Mouse (Mus musculus) intestine, embryonic 15.5 days (tissue): ENCODE results near the gene P2ry6. TPM values are rescaled to one million over a fixed set of nuclear protein-coding genes. Genes with fewer than 3 reads are reported as not detected.
A peak's percentile ranks its signal among the peaks of the same experiment; 100 is the strongest.

Experiments
- ATAC-seq: fragments of 200-750 bp; cut with Nextera tagmentation; 2 replicates; pipeline ENCODE4 v1.8.0; 2017; ENCODE audit warnings: moderate TSS enrichment, moderate library complexity
- H3K27ac ChIP-seq: fragments of 300-500 bp; sonication (generic); 2 replicates; pipeline ENCODE4 v1.5.1; 2015; ENCODE audit warnings: mild to moderate bottlenecking, inconsistent platforms
- H3K27me3 ChIP-seq: fragments of 300-500 bp; sonication (generic); replicated peaks from 2 replicates; pipeline ENCODE4 v1.6.1; 2015; ENCODE audit warnings: inconsistent platforms
- H3K36me3 ChIP-seq: fragments of 300-500 bp; sonication (generic); 2 replicates; pipeline ENCODE4 v1.6.1; 2015; ENCODE audit warnings: inconsistent platforms
- H3K4me1 ChIP-seq: fragments of 300-500 bp; sonication (generic); replicated peaks from 2 replicates; pipeline ENCODE4 v1.6.1; 2015; ENCODE audit warnings: inconsistent platforms
- H3K4me2 ChIP-seq: fragments of 300-500 bp; sonication (generic); replicated peaks from 2 replicates; pipeline ENCODE4 v1.6.1; 2015; ENCODE audit warnings: mild to moderate bottlenecking, inconsistent platforms
- H3K4me3 ChIP-seq: fragments of 300-500 bp; sonication (generic); replicated peaks from 2 replicates; pipeline ENCODE4 v1.5.1; 2015; ENCODE audit warnings: inconsistent platforms
- H3K9ac ChIP-seq: fragments of 300-500 bp; sonication (generic); 2 replicates; pipeline ENCODE4 v1.6.1; 2015; ENCODE audit warnings: inconsistent platforms
- H3K9me3 ChIP-seq: fragments of 300-500 bp; sonication (generic); 2 replicates; pipeline ENCODE4 v1.6.1; 2016; ENCODE audit warnings: inconsistent platforms
- WGBS: fragments of 180-500 bp; shearing (Covaris S2); methylation state at CpG from one replicate; pipeline ENCODE4 v1.1.7; 2015; 5-methylcytosine and 5-hydroxymethylcytosine counted together
- polyA plus RNA-seq: library from polyadenylated mRNA; unstranded; fragments of >200 nt; fragmentation: Nextera tagmentation; extraction: Ambion mirVana; gene quantifications from 2 replicates; pipeline ENCODE4 v1.2.1, GENCODE M21; 2015

P2ry6 gene
- polyA plus RNA-seq, 1 experiment from 2014 or later = 10.4 TPM

DNA sequence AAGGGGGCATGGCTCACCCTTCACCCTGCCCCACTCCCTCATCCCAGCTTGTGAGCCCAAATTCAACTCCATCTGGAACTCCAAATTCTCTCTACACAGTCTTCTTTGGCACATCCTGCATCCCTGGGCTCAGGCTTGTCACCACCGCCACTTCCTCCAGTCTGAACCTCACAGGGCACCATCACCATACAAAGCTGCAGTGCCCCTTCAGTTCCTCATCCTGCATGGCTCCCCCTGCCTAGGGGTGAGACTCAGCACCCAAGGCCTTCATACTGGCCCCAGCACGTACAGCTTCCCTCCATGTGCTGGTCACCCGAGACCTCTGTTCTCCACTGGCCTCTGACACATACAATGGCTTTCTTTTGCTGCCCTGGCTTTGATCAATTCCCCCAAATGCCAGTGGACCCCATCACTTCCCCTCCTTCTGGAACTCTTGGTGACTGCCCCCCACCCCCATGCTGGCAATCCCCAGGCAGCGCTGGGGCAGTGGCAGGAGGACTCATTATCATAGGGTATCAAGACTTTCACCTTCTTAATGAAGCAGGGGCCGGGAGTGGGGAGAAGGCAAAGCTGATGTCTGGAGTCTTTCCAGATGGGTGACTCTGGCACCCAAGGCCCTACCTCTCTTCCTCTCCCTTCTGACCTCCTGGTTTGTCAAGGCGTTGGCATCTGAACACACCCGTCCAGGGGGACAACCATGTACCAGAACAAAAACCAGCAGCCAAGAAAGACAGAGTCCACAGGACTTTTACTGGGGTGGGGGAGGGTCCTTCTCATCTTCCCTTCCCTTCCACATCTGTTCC lies 55.2 kb downstream of the P2ry6 start:
- no peaks in the 10 kb centered on the region for H3K27me3 ChIP-seq
- H3K36me3 ChIP-seq = peaks cover 9% of the 10 kb centered on the region
- H3K4me2 ChIP-seq = peak overlapping the region; percentile 45; the same call in 1 of the 2 replicates
- no peak overlapping the region for H3K9ac ChIP-seq
- H3K27ac ChIP-seq = peak overlapping the region; percentile 74
- ATAC-seq = no peak
- 36% methylated on average over 7 of the region's 7 CpGs for WGBS
- no peaks in the 10 kb centered on the region for H3K9me3 ChIP-seq
- no peak overlapping the region for H3K4me3 ChIP-seq
- peaks cover 79% of the 10 kb centered on the region for H3K4me1 ChIP-seq

GRCm38 (mm10) chr7:100918176-100918575 lies 56.3 kb downstream of the P2ry6 start:
- peak; percentile 19 for ATAC-seq
- WGBS = 14% methylated on average over 9 of the region's 9 CpGs
- Histone ChIP-seq H3K9me3 (no peaks in the 10 kb centered on the region), H3K27ac (peak overlapping the region; percentile 74), H3K36me3 (peaks cover 9% of the 10 kb centered on the region), H3K27me3 (no peaks in the 10 kb centered on the region), H3K4me3 (no peak overlapping the region), H3K4me2 (peak overlapping the region; percentile 45), H3K4me1 (peaks cover 68% of the 10 kb centered on the region), H3K9ac (no peak overlapping the region)

DNA sequence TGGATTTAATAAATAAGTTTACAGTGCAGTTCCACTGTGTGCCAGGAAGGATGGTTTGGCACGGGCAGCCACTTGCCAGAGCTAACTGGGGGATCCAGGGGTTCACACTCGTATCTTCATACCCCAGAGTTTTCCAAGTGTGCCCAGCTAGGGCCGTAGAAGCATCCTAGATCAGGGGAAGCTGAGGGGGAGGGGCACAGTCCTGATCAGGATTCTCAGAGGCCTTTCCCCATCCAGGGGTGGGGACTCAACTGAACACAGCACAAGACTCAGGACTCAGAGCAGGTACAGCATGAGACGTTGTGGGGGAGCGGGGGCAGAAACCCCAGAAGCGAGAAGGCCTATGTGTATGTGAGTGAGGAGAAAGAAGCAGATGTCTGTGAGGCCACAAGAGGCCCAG lies 56.7 kb downstream of the P2ry6 start:
- Histone ChIP-seq H3K36me3 (peaks cover 9% of the 10 kb centered on the region), H3K4me2 (peak overlapping the region; percentile 45), H3K4me1 (peaks cover 64% of the 10 kb centered on the region), H3K9ac (peak overlapping the region; percentile 23; the same call in 1 of the 2 replicates), H3K9me3 (no peaks in the 10 kb centered on the region), H3K27ac (peak overlapping the region; percentile 74), H3K27me3 (no peaks in the 10 kb centered on the region), H3K4me3 (no peak overlapping the region)
- ATAC-seq = peak; percentile 11; the same call in 1 of the 2 replicates
- WGBS = 47% methylated on average over 6 of the region's 6 CpGs

DNA sequence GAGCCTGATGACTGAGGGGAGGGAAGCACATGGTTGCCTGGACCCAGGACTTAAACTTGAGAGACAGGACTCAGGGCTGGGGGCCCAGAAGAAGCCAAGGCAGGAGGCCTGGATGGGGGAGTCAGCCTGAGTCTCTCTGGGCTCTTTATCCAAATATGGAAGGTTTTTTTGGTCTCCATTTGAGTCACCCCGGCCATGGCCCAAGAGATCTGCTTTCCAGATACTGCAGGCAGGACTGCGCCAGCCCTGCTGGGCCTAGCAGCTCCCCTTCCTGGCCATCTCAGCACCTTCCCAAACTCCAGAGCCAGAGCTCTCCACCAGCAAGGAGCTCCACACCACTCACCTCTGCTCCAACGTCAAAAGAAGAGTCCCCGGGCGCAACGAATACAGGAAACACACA lies 57.9 kb downstream of the P2ry6 start:
- Histone ChIP-seq H3K9ac (no peak overlapping the region), H3K27ac (peak overlapping the region; percentile 66), H3K9me3 (no peaks in the 10 kb centered on the region), H3K4me3 (no peak overlapping the region), H3K4me2 (peak overlapping the region; percentile 19; the same call in 1 of the 2 replicates), H3K36me3 (no peaks in the 10 kb centered on the region), H3K27me3 (no peaks in the 10 kb centered on the region), H3K4me1 (peaks cover 64% of the 10 kb centered on the region)
- no peak for ATAC-seq
- WGBS = 60% methylated on average over 6 of the region's 6 CpGs

GRCm38 (mm10) chr7:100915204-100915603 lies 59.2 kb downstream of the P2ry6 start:
- ATAC-seq = no peak
- H3K4me1 ChIP-seq = peaks cover 71% of the 10 kb centered on the region
- no peak overlapping the region for H3K4me3 ChIP-seq
- H3K9me3 ChIP-seq = no peaks in the 10 kb centered on the region
- no peaks in the 10 kb centered on the region for H3K27me3 ChIP-seq
- no peaks in the 10 kb centered on the region for H3K36me3 ChIP-seq
- no peak overlapping the region for H3K4me2 ChIP-seq
- peak overlapping the region; percentile 3; the same call in 1 of the 2 replicates for H3K27ac ChIP-seq
- no peak overlapping the region for H3K9ac ChIP-seq
- WGBS = 78% methylated on average over 5 of the region's 5 CpGs

GRCm38 (mm10) chr7:100911791-100912190 lies 62.7 kb downstream of the P2ry6 start:
- Histone ChIP-seq H3K36me3 (no peaks in the 10 kb centered on the region), H3K4me1 (peaks cover 62% of the 10 kb centered on the region), H3K4me3 (no peak overlapping the region), H3K27ac (peak overlapping the region; percentile 28; the same call in 1 of the 2 replicates), H3K9ac (no peak overlapping the region; the same call in 1 of the 2 replicates), H3K27me3 (no peaks in the 10 kb centered on the region), H3K9me3 (no peaks in the 10 kb centered on the region), H3K4me2 (peak overlapping the region; percentile 33; the same call in 1 of the 2 replicates)
- WGBS = 29% methylated on average over 9 of the region's 9 CpGs
- ATAC-seq = no peak

DNA sequence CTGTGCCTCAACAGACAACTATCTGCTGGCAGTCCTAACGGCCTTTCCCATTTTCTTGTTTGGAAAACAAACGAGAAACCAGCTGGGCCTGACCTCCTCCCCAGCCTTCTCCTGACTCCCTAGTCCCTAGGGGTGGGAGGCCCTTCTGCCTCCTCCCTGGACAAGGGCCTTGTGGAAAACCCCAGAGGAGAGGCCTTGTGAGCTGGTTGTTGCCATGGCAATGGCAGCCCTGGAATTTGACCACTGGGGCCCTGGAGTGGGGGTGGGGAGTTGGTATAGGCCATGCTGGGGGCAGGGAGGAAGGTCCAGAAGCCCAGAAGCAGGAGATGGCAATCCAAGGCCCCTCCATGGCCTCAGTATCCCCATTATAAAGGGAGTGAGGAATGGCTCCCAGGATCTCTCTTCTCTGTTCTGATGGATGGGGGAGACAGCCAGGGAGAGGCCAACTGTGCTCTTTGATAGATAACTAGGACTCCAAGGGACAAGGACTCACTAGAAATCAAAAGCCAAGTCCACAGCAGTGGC lies 63.1 kb downstream of the P2ry6 start:
- H3K4me2 ChIP-seq = peak overlapping the region; percentile 33
- no peaks in the 10 kb centered on the region for H3K9me3 ChIP-seq
- peaks cover 57% of the 10 kb centered on the region for H3K4me1 ChIP-seq
- no peak overlapping the region; the same call in 1 of the 2 replicates for H3K9ac ChIP-seq
- 10% methylated on average over 2 of the region's 2 CpGs for WGBS
- H3K4me3 ChIP-seq = no peak overlapping the region
- peak; percentile 52 for ATAC-seq
- no peaks in the 10 kb centered on the region for H3K27me3 ChIP-seq
- H3K27ac ChIP-seq = peak overlapping the region; percentile 28; the same call in 1 of the 2 replicates
- no peaks in the 10 kb centered on the region for H3K36me3 ChIP-seq

DNA sequence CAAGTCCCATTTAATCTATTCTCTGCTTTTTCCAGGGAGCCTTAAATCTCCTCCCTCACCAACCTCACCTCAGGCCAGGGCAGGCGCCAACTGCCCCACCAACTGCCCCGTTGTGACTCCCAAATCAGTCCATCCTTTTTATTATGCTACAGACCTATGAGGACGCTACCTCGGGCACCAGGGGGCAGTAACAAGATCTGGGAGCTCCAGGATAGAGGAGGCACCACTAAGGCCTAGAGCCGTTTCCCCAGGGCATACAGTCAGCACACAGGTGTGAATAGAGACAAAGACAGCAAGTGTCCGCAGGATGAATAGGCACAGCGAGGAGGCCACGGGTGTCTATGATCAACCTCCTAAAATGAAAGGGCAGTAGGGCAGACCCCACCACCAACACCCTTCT lies 65.9 kb downstream of the P2ry6 start:
- 0 out of 2 replicates have a peak, but pooled peaks have one; percentile 24 for ATAC-seq
- Histone ChIP-seq H3K36me3 (no peaks in the 10 kb centered on the region), H3K4me3 (no peak overlapping the region), H3K27ac (0 out of 2 replicates have a peak overlapping the region, but pooled peaks have one; percentile 66), H3K27me3 (no peaks in the 10 kb centered on the region), H3K9me3 (no peaks in the 10 kb centered on the region), H3K4me1 (peaks cover 48% of the 10 kb centered on the region), H3K4me2 (no peak overlapping the region), H3K9ac (no peak overlapping the region)
- 50% methylated on average over 8 of the region's 8 CpGs for WGBS

- Histone ChIP-seq H3K27me3 (no peaks in the 10 kb centered on the region), H3K4me2 (no peak overlapping the region; the same call in 1 of the 2 replicates), H3K36me3 (no peaks in the 10 kb centered on the region), H3K4me1 (peaks cover 48% of the 10 kb centered on the region), H3K9ac (no peak overlapping the region; the same call in 1 of the 2 replicates), H3K4me3 (no peak overlapping the region), H3K9me3 (no peaks in the 10 kb centered on the region), H3K27ac (peak overlapping the region; percentile 66)
- 74% methylated on average over 8 of the region's 8 CpGs for WGBS
- ATAC-seq = peak; percentile 17; the same call in 1 of the 2 replicates
Observed at GRCm38 (mm10) chr7:100908061-100908460, 66.4 kb downstream of the P2ry6 start.

DNA sequence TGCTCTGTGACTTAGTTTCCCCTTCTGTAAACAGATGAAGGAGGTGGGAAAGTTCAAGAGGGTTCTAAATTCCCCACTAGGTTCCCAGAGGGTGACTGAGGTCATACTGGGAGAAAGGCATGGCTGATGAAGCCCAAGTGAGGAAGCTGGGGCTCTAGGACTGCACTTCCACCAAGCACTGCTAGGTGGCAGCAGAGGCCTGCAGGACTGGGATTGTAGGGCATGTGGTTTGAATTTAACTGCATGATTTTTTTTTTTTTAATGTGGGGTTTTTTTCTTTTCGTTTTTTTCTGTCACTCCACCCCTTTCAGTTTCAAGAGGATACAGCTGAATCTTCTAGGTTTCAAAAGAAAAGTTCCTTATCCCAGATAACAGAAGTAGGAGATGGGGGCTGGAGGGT lies 67.2 kb downstream of the P2ry6 start:
- Histone ChIP-seq H3K27me3 (no peaks in the 10 kb centered on the region), H3K36me3 (no peaks in the 10 kb centered on the region), H3K4me2 (no peak overlapping the region; the same call in 1 of the 2 replicates), H3K9me3 (no peaks in the 10 kb centered on the region), H3K9ac (no peak overlapping the region), H3K4me3 (no peak overlapping the region), H3K4me1 (peaks cover 45% of the 10 kb centered on the region), H3K27ac (peak overlapping the region; percentile 66)
- WGBS = 0% methylated on average over 1 of the region's 1 CpGs
- peak; percentile 27; the same call in 1 of the 2 replicates for ATAC-seq

DNA sequence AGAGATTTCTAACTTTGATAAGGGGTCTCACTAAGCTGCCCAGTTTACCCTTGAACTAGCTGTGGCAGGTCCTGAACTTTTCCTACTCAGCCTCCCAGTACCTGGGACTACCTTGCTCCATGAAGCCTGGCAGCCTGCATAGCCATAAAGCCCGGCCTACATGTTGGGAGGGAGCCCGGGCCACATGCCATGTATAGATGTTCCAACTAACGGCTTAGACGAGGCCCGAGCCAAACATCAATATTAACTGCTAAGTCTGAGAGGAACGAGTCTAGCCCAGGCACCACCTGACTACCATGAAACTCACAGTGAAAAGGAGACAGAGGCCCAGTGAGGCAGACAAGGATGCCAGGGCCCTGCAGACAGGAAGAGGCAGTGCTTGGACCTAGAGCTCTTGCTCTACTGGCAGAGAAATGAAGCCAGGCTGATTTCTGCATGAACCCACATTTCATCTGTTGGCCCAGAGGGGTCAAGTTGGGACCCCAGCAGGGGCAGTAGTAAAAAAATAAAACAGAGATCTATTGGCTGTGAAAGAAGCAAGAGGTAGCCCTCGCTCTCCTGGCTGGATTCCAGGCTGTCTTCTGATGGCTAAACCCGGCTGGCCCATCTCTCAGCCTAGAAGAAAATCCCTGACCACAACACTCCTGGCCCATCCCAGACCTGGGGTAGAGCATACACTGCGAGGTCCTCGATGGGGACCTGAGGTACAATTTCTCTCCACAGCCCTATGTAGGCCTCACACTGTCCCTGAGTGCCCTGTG lies 68.2 kb downstream of the P2ry6 start:
- no peaks in the 10 kb centered on the region for H3K36me3 ChIP-seq
- no peak overlapping the region for H3K4me2 ChIP-seq
- no peaks in the 10 kb centered on the region for H3K27me3 ChIP-seq
- no peak for ATAC-seq
- H3K9ac ChIP-seq = no peak overlapping the region
- no peaks in the 10 kb centered on the region for H3K9me3 ChIP-seq
- 86% methylated on average over 10 of the region's 10 CpGs for WGBS
- H3K4me1 ChIP-seq = peaks cover 35% of the 10 kb centered on the region
- H3K27ac ChIP-seq = no peak overlapping the region
- H3K4me3 ChIP-seq = no peak overlapping the region

GRCm38 (mm10) chr7:100905037-100905436 lies 69.4 kb downstream of the P2ry6 start:
- Histone ChIP-seq H3K36me3 (no peaks in the 10 kb centered on the region), H3K27ac (no peak overlapping the region), H3K9me3 (no peaks in the 10 kb centered on the region), H3K9ac (no peak overlapping the region), H3K4me2 (no peak overlapping the region), H3K4me1 (peaks cover 23% of the 10 kb centered on the region), H3K4me3 (no peak overlapping the region), H3K27me3 (no peaks in the 10 kb centered on the region)
- 75% methylated on average over 7 of the region's 7 CpGs for WGBS
- no peak for ATAC-seq
